Mouse (Mus musculus) testis, adult 2 months (tissue): ENCODE measurements around the gene Sema6d.

Source experiments
- CTCF ChIP-seq: fragments of 200-500 bp; IDR thresholded peaks from 2 replicates; pipeline ENCODE4 v1.5.1; 2012; ENCODE audit warnings: low read depth, mild to moderate bottlenecking, inconsistent platforms, low read length, moderate library complexity; ENCODE audit not compliant: control insufficient read depth, insufficient read depth, insufficient replicate concordance
- POLR2A ChIP-seq: fragments of 200-500 bp; IDR thresholded peaks from 2 replicates; pipeline ENCODE4 v1.6.1; 2012; ENCODE audit warnings: low read depth, mild to moderate bottlenecking, inconsistent platforms, low read length, moderate library complexity; ENCODE audit not compliant: control insufficient read depth

DNA sequence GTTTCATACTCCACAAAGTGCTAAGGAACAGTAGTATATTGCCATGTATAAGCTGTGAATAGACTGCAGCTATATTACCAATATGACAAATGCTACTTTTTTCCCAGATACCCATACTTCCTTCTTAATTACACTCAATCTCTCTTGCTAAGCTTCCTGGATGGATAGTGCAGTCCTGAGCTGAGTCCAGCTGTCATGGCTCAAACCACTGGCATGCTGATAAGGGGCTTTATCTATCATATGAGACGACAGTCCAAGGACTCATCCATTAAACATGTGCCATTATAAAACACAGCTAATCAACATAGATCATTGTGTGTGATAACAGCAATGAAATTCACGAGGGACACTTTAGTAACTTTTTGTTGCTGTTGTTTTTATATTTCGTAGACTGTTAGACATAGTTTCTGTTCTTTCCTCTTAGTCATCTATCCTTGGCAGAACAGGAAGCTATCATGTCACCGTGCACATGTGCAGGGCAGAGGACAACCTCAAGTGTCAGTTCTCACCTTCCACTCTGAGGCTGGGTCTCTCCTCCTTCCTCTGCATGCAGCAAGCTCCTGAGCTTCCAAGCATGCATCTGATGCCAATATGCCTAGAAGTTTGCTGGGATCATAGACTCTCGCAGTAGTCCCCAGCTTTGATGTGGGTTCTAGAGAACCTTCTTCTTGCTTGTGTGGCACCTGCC, 232.9 kb downstream of the Sema6d start:
- TF ChIP-seq CTCF (no peak), POLR2A (no peak)
